Mouse (Mus musculus) erythroblast, adult 5-6 weeks (primary cell): Measurements from ENCODE around the gene Inpp5d. TPM values are rescaled to one million over a fixed set of nuclear protein-coding genes. Genes with fewer than 3 reads are reported as not detected.

ENCODE experiments used
- ATAC-seq: replicated peaks from 2 replicates; pipeline ENCODE4 v1.8.0; 2016; ENCODE audit warnings: moderate number of reproducible peaks, mild to moderate bottlenecking, moderate TSS enrichment, inconsistent platforms; ENCODE audit not compliant: poor library complexity, low FRiP score, severe bottlenecking
- total RNA-seq, 2 experiments: library from RNA; stranded (forward) in 1 of 2; stranded (reverse) in 1 of 2; fragments of 150-400 nt in 1 of 2; fragments of 200-764, 138-1000 nt in 1 of 2; gene quantifications; 2 replicates each; pipeline versions ENCODE4 v1.2.3 to v1.2.4; 2015 to 2017; ENCODE audit warnings: low replicate concordance in 2 of 2

Inpp5d gene
- total RNA-seq (2015; ENCODE audit: low replicate concordance) (50.1 and 53.1 TPM in 2 replicates), total RNA-seq (2017; ENCODE audit: low replicate concordance) (19.9 and 25.2 TPM in 2 replicates)

DNA sequence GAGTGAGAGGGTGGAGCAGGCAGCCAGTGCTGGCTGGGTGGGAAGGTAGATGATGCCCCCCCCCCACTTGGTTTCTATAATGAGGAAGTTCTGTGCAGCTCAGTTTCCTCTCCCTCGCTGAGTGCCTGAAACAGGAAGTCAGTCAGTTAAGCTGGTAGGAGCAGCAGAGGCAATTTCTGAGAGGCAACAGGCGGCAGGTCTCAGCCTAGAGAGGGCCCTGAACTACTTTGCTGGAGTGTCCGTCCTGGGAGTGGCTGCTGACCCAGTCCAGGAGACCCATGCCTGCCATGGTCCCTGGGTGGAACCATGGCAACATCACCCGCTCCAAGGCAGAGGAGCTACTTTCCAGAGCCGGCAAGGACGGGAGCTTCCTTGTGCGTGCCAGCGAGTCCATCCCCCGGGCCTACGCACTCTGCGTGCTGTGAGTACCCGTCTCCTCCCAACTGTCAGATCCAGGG is at the start of gene Inpp5d:
Inpp5d (plus strand) TSS at position 102 of the 458 bp plus-strand sequence.
- peak; percentile 33 for ATAC-seq

DNA sequence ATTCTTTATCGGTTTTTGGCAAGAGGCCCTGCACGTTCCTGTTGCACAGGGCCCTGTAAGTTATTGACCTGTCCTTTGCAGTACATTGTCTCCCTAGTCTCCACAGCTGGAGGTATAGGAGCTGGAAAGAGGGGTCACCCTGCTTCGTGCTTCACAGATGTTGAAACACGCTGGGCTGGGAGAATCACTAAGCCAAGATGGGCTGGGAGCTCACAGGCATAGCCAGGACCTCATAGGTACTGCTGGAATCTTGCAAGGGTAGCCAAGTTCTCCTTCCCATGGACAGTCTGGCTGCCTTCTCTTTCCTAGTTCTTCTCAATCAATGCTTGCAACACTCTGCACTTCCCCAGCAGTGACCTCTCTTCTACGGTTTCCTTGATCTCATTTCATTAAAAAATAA is 46.9 kb upstream of the Inpp5d start:
- ATAC-seq, result no peak

DNA sequence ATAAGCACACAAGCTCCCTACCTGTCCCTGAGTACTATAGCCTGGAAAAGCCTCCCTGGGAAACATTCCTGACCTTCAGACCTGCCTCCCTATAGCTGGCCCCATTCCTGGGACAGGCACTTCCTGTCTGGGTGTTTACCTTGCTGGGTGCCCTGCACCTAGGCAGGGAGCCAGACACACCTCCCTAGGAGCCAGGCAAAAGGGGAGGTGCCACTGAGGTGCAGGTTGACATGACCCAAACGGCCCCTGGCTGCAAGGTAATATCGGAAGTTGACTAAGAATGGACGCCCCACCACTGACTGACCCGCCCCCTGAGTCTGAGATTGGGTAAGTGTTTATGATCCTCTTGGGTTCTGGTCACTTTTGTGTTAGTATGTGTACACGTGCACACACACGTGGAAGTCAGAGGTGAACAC is 46.3 kb upstream of the Inpp5d start, which contains the start of gene Ngef:
Ngef (minus strand) TSS at position 71 of the 416 bp plus-strand sequence.
- no peak for ATAC-seq

DNA sequence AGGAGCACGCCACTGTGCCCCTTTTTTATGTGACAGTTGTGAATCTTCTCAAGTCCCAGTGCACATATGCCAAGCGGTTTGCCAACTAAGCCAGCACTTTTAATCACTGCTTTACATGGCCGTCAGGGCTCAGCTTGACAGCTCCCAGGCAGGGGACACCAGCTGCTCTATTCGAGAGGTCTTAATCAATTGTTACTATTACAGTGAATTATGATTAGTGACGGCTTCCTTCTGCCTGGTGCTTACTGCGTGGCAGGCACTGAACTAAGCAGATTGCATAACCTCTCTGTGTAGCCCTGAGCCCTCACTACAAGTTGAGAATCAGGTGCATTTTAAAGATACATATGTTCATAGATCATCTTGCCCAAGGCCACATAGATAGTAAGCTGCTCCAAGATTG is 45.8 kb upstream of the Inpp5d start:
- ATAC-seq, result no peak

DNA sequence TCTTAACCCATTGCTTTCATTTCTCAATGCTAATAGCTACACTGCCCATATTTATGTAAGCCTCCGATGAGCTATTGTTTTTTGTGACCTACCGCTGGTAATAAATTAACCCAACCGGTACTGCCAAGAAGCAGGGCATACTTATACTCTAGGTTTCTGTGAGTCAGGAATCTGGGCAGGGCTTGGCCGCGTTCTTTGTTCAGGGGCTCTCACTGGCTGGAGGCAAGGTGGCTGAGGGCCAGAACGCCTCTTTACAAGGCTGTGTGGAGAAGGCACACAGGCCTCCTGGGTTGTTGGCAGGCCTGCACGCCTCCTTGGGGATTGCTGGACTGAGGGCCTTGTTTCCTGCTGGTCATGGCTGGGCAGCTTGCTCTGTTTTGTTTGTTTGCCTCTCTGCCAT is 45.3 kb upstream of the Inpp5d start:
- no peak for ATAC-seq

DNA sequence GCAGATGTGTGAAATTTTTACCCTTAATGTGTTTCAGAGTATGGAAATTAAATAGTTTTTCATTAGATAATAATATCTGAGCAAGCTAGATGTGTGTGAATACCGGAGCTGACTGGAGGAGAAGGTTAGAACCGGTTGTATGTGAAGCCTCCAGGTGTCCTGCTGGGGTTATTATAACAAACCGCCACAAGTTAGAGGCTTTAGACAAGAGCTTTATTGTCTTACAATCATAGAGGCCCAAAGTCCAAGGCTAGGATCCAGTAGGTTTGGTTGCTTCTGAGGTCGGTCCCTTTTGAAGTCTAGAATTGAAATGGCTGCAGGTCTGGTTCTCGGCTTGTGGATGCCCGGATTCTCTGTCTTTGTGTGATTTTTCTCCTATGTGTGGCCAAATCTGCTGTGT is 41.1 kb upstream of the Inpp5d start:
- no peak for ATAC-seq

DNA sequence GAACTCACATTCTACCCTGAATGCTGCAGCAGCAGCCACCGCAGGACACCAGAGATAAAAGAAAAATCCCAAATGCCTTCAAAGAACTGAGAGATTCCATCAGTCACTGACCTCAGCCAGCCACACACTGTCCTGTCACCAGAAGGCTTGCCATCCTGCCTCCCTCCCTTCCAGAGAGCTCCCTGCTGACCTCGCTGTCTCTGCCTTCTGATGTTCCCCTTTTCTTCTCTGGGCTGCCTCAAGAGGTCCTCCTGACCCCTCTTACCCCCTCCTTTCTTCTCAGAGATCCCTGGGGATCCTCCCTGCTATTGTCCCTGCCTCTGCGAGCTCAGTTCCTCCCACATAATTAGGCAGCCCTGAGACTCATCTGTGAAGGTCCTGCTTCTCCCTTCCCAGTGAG is 39.3 kb upstream of the Inpp5d start:
- ATAC-seq, result peak; percentile 44

DNA sequence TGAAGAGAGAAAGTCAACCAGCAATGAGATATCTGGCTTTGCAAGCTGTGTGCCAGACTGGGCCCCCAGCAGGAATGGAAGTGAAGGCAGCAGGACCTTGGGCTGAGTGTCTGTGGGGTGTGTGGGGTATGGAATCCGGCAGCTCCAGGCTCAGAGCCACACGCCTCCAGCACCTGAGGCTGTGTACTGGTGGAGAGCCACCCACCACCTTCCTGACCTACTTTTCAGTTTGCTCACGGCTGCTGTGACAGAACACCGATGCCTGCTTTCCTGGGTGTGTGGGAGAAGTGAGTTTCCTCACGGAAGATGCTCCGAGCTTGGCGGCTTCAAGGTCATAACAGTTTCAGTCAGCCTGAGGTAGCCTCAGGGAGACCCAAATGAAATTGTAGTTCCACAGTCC is 30.9 kb upstream of the Inpp5d start:
- no peak for ATAC-seq

DNA sequence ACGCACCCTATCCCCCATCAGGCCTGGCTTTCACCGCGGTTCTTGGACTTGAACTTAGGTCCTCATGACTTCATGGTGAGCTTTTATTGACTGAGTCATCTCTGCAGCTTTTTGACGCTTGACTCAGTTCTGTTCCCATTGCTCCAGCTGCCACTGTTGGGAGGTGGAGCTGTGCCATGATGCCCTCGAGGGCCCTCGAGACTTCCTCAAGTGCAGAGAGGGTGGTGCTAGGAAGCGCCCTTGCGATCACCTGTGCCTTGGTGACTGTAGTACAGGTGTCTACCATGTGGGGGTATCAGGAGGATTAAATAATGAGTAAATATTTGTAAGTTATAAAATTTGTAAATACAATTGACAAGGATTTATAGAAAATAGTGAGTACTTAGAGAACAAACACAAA is 30.1 kb upstream of the Inpp5d start:
- no peak for ATAC-seq

DNA sequence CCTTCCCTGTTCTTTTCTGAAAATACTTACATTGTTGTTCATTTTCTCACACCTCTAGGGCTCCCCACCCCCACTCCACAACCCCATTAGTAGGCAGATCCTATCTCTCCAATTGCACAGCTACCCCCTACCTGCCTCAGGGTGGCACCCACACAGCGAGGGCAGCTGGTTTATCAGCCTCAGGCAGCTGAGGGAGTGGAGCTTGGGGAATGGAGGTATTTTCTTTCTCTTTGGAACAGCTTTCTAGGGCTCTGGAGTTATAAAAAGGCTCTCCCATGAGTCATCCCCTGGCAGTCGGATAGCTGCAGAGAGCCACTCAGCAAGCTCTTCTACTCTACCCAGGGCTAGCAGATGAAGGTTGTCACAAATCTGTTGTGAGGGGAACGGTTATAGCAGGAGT is 25.9 kb upstream of the Inpp5d start:
- no peak for ATAC-seq

DNA sequence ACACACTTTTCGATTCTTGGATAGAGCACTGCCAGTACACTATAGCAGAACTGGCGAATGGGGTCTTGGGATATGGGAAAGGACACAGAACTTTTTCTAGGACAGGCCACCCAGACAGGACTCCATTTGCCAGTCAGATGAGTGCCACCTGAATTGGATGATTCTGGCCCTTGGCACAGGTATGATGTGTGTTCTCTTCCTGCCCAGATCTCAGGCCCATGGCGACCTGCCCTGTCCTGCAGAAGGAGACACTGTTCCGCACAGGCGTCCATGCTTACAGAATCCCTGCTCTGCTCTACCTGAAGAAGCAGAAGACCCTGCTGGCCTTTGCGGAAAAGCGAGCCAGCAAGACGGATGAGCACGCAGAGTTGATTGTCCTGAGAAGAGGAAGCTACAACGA is 25.4 kb upstream of the Inpp5d start:
- ATAC-seq, result peak; percentile 18; the same call in 1 of the 2 replicates

DNA sequence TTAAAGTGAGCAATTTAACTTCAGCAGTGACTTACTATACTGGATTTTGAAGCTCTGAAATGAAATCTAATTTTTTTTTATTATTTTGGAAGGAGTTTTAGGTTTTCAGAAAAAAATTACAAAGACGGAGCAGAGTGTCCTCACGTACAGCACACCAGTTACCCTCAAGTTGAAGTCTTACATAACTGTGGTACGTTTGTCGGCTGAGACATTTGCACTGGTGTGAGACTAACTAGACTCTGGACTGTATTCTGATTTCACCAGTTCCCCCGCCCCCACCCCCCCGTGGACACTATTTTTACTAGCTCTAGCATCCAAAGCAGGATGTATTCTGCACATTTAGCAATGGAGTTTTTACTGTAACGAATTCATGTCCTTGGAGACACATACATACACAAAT is 19.6 kb upstream of the Inpp5d start:
- ATAC-seq, result no peak

DNA sequence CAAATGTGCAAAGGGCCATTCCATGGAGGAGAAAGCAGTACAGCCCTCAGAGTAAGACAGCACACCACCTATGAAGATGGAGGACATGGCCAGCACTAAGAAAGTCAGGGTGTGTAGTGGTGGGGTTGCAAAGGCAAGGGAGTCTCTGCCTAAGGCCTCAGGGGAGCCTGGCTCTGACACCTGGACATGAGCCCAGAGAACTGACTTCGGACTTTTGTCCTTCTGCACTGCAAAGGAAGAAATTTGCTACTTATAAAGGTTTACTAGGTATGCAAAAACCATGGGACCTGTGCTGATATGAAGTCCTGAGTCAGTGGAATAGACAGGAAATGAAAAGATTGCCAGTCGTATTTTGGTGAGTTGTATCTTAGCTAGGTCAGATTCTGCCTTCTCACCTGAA is 18.3 kb upstream of the Inpp5d start:
- ATAC-seq, result no peak

DNA sequence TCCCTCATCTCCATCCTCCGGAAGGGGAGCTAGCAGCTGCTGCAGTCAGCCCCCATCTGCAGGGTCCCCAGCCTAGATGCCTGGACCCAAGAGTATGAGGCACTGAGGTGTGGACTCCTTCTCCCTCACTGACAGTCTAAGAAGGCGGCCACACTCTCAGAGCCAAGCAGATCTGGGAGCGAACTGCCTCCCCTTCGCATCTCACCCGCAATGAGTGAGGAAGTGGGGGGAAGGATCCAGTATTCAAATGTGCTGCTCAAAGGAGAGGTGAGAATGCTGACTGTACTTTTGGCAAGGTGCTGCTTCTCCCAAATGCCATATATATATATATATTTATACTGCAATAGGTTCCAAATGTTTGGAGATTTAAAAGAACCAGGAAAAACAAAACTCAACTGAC is 16.7 kb upstream of the Inpp5d start:
- no peak for ATAC-seq

DNA sequence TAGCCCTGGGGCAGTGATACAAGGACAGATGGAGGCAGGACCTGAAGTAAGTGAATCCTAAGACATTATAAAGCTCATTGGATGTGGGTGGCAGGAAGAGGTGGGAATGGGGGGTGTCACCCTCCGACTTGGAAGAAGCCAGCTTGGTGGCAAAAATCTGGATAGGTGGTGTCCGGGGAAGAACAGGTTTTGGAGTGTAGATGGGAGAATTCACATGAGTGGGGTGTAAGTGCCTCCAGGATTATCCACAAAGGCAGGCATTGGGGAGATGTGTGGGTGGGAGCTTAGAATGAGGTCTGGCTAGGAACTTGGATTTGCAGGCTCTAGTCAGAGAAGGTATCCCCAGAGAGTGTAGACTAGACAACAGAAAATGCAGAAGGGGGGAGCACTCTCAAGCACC is 14.8 kb upstream of the Inpp5d start:
- ATAC-seq, result no peak

DNA sequence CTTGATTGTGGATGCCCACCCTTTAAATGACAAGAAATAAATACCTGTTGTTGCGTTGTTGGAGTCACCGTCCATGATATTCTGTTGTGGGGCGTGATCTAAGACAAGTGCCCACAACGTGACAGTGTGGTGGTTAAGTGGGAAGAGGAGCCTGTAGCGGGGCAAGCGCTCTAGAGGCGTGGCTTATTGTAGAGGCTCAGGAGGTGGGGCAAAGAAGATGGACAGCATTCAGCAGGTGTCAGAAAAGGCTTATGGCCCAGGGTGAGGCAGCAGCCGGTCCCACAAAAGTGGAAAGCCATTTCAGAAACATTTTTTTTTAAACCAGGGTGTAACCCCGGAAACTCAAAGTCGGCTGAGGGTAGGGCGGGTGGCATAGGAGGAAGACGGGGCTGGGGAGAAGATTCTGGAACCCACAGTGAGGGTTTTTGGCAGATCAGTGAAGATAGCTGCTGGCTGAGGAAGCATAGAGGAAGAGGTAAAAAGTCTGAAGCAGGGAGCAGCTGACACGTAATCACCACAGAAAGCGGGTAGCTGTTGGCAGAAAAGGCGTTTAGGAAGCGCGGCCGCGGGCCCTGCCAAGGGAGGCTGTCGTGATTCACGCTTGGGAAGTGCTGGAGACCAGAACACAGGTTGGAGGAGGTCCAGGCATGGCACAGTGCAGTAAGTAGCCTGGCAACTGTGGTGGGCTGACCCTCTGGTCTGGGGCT is 12.6 kb upstream of the Inpp5d start:
- ATAC-seq, result peak; percentile 53; the same call in 1 of the 2 replicates

DNA sequence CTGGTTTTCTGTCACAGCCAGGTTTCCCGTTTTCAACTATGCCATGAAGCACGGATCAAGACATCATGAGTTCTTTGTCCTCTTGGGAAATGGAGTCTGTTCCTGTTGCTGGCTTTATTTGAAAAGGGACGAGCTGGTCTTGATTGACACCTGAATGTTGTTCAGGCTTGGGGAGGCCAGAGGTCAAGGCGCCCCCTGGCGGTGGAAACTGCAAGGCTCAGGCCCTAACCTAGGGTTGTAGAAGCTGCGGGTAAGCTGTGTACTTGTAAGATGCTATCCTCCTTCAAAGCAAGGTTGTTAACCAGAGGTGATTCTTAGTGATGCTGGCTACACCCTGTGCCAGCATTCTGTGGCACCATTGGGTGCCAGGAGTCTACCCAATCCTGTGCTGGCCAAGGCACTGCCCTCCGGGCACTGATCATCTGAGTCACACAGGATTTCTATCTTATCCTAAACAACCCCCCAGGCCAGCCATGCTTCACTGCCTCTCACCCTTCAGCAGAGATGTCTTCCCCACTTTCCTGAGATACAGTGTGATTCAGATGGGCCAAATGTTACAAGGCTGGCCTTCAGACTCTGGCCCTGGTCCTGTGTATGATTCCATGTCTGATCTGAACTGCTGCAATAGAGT is 11.6 kb upstream of the Inpp5d start:
- peak; percentile 70 for ATAC-seq

DNA sequence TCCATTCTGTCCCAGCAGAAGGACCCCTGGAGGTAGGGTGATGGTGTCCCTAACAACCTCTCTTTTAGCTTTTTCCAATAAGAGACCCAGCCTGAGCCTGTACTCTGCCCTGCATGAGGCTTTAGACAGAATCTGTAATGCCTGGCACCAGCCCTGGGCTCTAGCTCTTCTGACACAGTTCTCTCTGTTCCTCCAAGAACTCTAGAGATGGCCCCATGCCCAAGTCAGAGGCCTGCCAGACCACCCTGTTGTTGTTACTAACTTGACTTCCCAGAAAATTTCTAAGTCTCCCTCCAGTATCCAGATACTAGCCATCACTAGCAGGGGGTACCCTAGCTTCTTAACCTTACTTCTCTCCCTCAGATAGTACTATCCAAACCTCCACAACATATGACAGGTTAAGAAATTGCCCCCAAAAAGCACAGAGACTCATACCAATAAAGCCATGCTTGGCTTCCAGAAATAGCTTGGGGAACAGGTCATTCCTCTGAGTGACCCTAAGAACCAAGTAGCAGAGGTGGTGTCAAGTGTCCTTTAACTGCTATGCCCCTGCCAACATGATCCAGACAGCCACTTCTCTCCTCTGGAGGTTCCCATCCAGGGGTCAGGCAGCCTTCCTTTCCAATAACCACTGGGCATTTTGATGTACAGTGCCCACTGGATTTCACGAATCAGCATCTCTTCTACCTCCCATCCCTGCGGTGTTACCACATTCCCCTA is 5.4 kb upstream of the Inpp5d start:
- ATAC-seq, result no peak

DNA sequence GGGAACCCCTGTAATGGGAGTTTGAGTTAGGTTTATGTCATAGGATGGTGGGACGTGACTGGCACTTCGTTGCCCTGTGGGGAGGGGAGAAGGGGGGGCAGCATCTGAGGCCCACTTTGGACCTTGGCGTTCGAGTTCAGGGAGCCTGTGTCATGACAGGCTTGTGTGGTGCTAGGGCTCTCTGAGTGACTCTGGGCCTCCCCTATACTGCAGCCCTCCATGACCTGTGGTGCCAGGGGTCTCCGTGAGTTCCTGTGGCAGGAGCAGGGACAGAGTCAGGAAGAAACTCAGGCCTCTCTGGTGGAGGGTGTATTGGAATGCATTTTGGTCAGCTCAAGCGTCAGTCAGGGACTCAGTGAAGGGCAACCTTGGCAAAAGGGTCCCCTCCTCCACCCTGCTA is 581 bp downstream of the Inpp5d start:
- peak; percentile 15 for ATAC-seq

DNA sequence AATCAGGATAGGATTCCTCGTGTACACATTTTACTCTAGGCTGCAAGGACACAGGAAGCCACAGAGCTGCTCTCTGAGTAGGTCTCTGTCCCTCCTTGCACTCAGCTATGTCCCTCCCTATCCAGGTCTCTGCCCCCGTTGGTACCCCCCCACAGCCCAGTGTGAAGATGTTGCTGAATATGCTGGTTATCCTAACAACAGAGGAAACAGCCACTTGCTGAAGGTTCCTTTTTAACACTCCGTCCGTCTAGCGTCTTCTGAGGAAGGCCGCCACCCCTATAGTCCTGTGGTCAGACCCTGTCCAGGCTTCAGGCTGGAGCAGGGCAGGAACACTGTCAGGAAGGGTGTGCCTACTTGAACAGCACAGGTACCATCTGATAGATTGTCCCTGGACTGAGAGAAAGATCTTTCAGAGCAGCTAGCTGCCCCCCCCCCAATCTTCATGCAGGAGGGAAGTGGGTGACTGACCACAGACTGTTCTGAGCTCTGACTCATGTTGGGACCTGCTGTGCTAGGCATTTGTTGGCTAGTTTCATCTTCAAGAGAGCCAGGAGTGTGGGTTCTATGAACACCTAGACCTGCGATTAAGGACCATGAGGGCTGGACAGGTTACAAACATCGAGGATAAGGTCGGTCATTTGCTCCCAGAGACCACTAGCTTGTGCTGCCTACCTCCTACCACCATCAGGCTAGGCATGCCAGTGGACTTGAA is 1.2 kb downstream of the Inpp5d start:
- peak; percentile 28 for ATAC-seq
